Mouse (Mus musculus) A20 (cell line): ENCODE data around the gene Cyp2c23.

Experiments used
- DNase-seq: peaks from one replicate; pipeline ENCODE4 v3.0.0-alpha.2; 2011; ENCODE audit warnings: low read depth, low spot score

The Cyp2c23 gene

GRCm38 (mm10) chr19:44028972-44029371, at the start of gene Cyp2c23:
TSS of gene Cyp2c23 (minus strand) at chr19:44029208.
- no peak for DNase-seq

DNA sequence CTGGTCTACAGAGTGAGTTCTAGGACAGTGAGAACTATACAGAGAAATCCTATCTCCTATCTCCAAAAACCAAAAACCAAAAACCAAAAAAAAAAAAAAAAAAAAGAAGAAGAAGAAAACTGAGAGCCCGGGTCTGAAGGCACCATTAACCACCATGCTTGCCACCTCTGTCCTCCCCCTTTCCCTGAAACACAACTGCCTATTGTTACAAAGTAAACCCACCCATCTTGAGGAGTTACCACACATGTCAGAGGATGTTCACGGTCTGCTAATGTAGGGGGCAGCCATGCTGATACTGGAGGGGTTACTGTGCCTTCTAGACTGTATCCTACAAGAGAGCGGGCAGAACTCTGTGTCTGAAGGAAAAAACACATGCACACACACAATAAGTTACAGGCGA, 48.0 kb upstream of the Cyp2c23 start:
- DNase-seq: no peak

- DNase-seq: no peak
Measured at GRCm38 (mm10) chr19:44076457-44076856, 47.4 kb upstream of the Cyp2c23 start.

DNA sequence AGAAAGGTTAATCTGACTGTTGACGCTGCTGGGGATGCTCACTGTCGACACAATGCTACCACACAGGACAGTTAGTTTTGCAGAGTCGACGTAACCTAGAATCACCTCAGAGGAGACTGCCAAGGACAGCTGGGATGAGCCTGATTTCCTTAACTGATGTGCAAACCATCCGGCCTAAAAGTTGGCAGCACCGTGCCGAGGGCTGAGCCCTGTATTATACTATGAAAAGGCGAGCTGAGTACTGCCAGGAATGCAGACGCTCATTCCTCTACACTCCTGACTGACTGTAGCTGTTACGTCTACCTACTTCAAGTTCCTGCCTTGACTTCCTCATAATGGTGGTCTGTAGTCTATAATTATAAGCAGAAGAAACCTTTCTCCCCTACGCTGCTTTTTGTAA, 46.0 kb upstream of the Cyp2c23 start:
- DNase-seq: no peak

DNA sequence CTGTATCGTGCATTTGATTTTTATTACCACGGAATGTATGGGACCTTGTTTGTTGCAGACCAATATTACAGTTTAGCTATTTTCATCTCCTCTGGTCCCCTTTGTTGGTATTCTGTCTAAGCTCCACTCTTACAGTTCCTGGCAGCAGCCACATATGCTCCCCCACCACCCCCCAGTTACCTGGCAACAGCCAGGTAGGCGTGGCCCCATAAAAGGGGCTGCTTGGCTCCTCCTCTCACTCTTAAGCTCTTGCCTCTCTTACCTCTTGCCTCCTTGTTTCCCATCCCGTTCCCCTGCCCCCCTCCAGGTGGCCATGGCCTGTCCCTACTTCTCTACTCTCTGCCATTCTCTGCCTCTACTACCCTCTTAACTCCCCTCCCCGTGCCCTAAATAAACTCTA, 42.2 kb upstream of the Cyp2c23 start:
- DNase-seq: no peak

DNA sequence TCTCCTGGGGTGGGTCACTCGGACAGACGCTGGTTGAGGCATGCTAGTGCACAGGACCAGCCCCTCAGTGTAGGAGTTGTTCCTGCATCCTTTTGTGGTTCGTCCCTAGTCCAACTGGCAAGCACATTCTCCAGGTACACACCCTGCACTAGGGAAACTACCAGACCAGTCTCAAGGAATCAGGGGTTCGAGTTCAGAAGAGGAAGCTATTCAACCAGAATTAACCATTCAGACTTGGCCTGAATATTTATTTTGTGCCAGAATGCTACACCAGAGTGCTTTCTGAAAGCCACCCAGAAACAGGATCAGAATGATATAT, 40.9 kb upstream of the Cyp2c23 start:
- no peak for DNase-seq

DNA sequence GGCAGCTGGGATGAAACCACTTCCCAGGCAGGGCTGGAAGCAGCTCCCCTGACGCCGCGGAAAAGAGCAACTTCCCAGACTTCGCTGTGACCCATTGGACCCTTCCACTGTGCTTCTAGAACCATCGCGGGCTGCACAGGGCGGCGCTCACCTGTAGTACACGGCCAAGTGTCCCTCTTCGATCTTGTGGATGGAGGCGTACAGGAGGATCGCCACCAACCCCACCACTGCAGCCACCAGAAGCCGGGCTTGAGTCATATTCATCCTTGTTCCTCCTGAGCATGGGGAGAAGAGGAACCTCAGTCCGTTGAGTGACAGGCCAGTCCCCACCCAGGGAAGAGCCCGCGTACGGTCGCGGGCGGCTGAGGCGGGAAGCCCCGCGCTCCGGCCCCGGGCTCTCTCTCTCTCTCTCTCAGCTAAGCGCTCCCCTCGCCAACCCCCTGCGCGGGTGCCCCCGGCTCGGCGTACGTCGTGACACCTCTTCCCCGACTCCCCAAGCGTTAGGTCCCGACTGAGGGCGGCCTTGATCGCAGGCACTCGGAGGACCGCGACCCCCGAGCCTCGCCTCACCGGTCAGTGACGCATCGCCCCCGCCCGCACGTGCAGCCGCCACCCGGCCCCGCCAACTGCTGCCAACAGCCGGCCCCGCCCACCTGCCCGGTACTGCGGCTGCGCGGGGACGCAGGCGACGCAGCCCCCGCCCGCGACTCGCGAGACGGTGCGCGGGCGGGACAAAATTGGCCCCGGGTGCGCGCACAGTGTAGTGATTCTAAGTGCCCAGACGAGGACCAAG, 40.3 kb upstream of the Cyp2c23 start, which contains the start of gene Erlin1:
Gene Erlin1, minus strand, starts transcription at position 665 of the 793 bp plus-strand sequence.
- DNase-seq: peak; percentile 93

DNA sequence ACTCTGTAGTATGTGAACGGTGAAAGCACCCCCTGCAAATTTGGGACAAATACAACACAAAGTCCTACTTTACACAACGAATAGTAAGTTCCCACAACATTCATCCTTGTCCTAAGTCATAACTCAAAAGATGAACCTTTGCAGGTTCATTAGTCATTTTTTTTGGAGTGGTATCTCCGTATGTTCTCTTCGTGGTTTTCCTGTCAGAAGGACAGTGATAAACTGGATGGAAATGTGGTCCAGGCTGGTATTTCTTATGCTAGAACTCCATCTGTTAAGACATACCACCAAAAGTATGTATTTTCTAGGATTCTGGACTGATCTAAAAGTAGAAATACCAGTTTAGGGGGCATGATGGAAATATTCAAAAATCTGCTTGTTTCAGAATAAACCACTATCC, 39.2 kb upstream of the Cyp2c23 start:
- DNase-seq: no peak

- peak; percentile 88 for DNase-seq
Measured at GRCm38 (mm10) chr19:44067323-44068049, 38.5 kb upstream of the Cyp2c23 start.

GRCm38 (mm10) chr19:44064734-44065133, 35.7 kb upstream of the Cyp2c23 start:
- DNase-seq: no peak

DNA sequence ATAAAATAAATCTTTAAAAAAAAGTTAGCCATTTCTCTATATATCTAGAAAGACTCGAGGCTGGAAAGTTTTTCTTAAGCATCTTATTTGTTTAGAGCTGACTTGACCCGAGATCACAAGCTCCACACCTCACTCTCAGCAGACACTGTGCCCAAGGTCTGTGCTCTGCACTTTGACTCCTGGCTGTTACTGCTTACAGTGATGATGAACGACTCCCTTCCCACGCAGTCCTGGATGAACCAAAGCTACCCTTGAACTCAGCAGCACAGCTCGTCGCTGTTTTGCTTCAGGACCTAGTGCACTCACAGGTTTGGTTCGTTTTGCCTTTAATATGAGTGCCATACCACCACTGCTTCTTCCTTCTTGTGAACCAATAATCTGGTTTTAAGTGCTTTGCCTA, 34.8 kb upstream of the Cyp2c23 start:
- DNase-seq: no peak

GRCm38 (mm10) chr19:44060226-44060625, 31.2 kb upstream of the Cyp2c23 start:
- no peak for DNase-seq

GRCm38 (mm10) chr19:44055173-44055826, 26.3 kb upstream of the Cyp2c23 start:
- DNase-seq: no peak

GRCm38 (mm10) chr19:44050388-44050787, 21.4 kb upstream of the Cyp2c23 start:
- DNase-seq: no peak

DNA sequence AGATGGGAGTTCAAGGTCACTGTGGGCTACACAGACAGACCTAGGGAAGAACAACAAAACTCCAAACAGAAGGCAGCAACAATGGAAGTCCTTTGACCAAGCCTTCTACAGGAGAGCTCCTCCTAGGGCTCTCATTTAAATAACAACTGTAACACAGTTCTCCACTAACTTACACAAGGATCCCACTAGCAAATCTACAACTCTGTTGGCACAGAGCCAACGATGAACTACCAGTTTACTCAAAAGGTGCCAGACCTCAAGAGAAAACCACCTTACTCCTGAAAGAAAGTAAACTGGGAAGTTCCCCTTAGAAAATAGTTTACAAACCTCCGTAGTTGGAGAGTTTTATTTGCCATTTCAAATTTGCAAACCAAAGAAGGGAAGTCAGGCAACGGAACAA, 20.3 kb upstream of the Cyp2c23 start:
- peak; percentile 63 for DNase-seq

DNA sequence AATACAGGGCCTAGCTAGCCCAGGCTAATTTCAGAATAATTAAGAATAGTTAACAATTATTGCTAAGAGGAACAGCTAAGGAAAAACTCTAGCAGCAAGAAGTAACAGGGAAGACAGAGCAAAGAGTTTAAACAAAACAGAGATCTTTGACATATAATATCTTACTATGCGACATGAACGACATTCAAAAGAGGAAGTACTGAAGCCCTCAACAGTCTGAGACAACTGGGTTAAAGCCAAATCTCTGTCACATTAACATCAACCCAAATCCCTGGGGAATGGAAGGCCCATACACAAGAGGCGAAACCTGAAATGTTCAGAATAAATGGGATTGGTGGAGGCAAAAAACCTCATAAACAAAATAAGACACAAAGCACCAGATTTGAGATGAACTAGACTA, 16.8 kb upstream of the Cyp2c23 start:
- peak; percentile 50 for DNase-seq

GRCm38 (mm10) chr19:44042121-44042520, 13.1 kb upstream of the Cyp2c23 start:
- DNase-seq: no peak

- DNase-seq: no peak
Measured at GRCm38 (mm10) chr19:44033396-44033795, 4.4 kb upstream of the Cyp2c23 start.

- DNase-seq: no peak
Measured at GRCm38 (mm10) chr19:44032046-44032744, 3.2 kb upstream of the Cyp2c23 start.

- DNase-seq: no peak
Measured at GRCm38 (mm10) chr19:44030024-44030423, 1.0 kb upstream of the Cyp2c23 start.

GRCm38 (mm10) chr19:44026956-44027530, 2.0 kb downstream of the Cyp2c23 start:
- DNase-seq: no peak
